Mouse (Mus musculus) monocyte, adult 5-6 weeks (primary cell): ENCODE results near the gene H2-Q4. TPM values are rescaled to one million over a fixed set of nuclear protein-coding genes. Genes with fewer than 3 reads are reported as not detected.
A peak's percentile ranks its signal among the peaks of the same experiment; 100 is the strongest.
"Not testable (repeated sequence)": the region's sequence is repeated elsewhere in the genome, so short reads cannot be mapped to it uniquely, and the experiment has no call there.

Source experiments
- ATAC-seq: fragments of 153-309, 156-312 bp; replicated peaks from 2 replicates; pipeline ENCODE4 v1.8.0; 2017; ENCODE audit warnings: mild to moderate bottlenecking; ENCODE audit not compliant: low TSS enrichment, insufficient number of reproducible peaks, severe bottlenecking, poor library complexity, low FRiP score
- total RNA-seq: library from RNA; stranded (forward); fragments of 200-1000, 200-491, 200-594 nt; gene quantifications from 3 replicates; pipeline ENCODE4 v1.2.3, GENCODE M21; 2017

The H2-Q4 gene
- 159 to 219 TPM (median 177 TPM) in 3 replicates for total RNA-seq

GRCm38 (mm10) chr17:35379369-35379728, at the start of gene H2-Q4:
H2-Q4 (plus strand) TSS chr17:35379617.
- ATAC-seq: peak; percentile 99

GRCm38 (mm10) chr17:35329714-35330113, 49.7 kb upstream of the H2-Q4 start:
- not testable (repeated sequence) for ATAC-seq

GRCm38 (mm10) chr17:35331546-35331945, 47.9 kb upstream of the H2-Q4 start:
- not testable (repeated sequence) for ATAC-seq

GRCm38 (mm10) chr17:35342071-35342671, 37.2 kb upstream of the H2-Q4 start, which contains the start of gene H2-Q2:
H2-Q2 (plus strand) TSS chr17:35342242.
- ATAC-seq: no peak

- ATAC-seq: 0 out of 2 replicates have a peak, but pooled peaks have one; percentile 43
Observed at GRCm38 (mm10) chr17:35342711-35343476, 36.5 kb upstream of the H2-Q4 start.

- ATAC-seq: not testable (repeated sequence)
Observed at GRCm38 (mm10) chr17:35347659-35348058, 31.8 kb upstream of the H2-Q4 start.

GRCm38 (mm10) chr17:35353275-35353674, 26.1 kb upstream of the H2-Q4 start:
- ATAC-seq: not testable (repeated sequence)

GRCm38 (mm10) chr17:35354071-35354470, 25.3 kb upstream of the H2-Q4 start:
- no peak for ATAC-seq

GRCm38 (mm10) chr17:35357086-35357485, 22.3 kb upstream of the H2-Q4 start:
- ATAC-seq: no peak

GRCm38 (mm10) chr17:35358763-35359469, 20.5 kb upstream of the H2-Q4 start:
- ATAC-seq: no peak

GRCm38 (mm10) chr17:35359470-35359862, 20.0 kb upstream of the H2-Q4 start:
- ATAC-seq: no peak

GRCm38 (mm10) chr17:35379729-35380451, 473 bp downstream of the H2-Q4 start:
- ATAC-seq: peak; percentile 12; the same call in 1 of the 2 replicates

GRCm38 (mm10) chr17:35389796-35390195, 10.4 kb downstream of the H2-Q4 start:
- ATAC-seq: not testable (repeated sequence)

GRCm38 (mm10) chr17:35392671-35393070, 13.3 kb downstream of the H2-Q4 start:
- ATAC-seq: not testable (repeated sequence)

- peak; percentile 97 for ATAC-seq
Observed at GRCm38 (mm10) chr17:35393864-35394800, 14.7 kb downstream of the H2-Q4 start.

- ATAC-seq: not testable (repeated sequence)
Observed at GRCm38 (mm10) chr17:35396956-35397355, 17.5 kb downstream of the H2-Q4 start.

- ATAC-seq: not testable (repeated sequence)
Observed at GRCm38 (mm10) chr17:35413057-35413456, 33.6 kb downstream of the H2-Q4 start.
